Mouse (Mus musculus): ENCODE measurements around the gene Psmb9.
A peak's percentile ranks its signal among the peaks of the same experiment; 100 is the strongest.

GRCm38 (mm10) chr17:34210599-34210998 is 23.0 kb upstream of the Psmb9 start:
- TF ChIP-seq GATA1 (IDR thresholded peaks at IDR 0.05; ENCODE audit: borderline replicate concordance, low read length) (peak; percentile 99), FLI1 (IDR thresholded peaks at IDR 0.05; ENCODE audit: low read length) (0 out of 2 replicates have a peak, but pooled peaks have one; percentile 8)
